Mouse (Mus musculus): Measurements from ENCODE around the gene Vtn. TPM values are rescaled to one million over a fixed set of nuclear protein-coding genes. Genes with fewer than 3 reads are reported as not detected.
A peak's percentile ranks its signal among the peaks of the same experiment; 100 is the strongest.

Vtn gene
- 16.3 and 16.7 TPM in 2 replicates for polyA plus RNA-seq (2016; fragmentation: Nextera tagmentation; extraction: Ambion mirVana)

DNA sequence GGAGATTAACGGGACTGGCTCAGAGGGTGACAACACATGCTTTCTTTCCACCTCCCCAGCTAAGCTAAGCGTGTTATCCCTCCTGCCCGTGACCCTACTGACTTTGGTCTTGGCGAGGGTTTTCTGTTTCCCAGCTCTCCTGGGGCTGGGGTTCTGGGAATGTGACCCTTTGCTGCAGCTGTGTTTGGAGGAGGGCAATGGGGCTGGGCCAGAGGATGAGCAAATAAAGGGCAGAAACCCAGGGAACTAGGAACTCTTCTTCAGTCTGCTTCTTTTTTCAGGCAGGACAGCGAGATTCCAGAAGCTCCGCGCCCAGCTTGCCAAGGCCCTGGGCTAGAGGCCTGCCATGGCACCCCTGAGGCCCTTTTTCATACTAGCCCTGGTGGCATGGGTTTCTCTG is at the start of gene Vtn:
Gene Vtn (plus strand): TSS at position 88 of the 400 bp plus-strand sequence.
- no peak for DNase-seq (ENCODE audit: low spot score)
- Histone ChIP-seq H3K9me3 (no peaks in the 10 kb centered on the region), H3K4me3 (peak within 1 kb of the TSS; percentile 71), H3K4me1 (peaks cover 29% of the 10 kb centered on the region), H3K27me3 (replicated peaks; ENCODE audit: low read depth, poor library complexity, severe bottlenecking) (peaks cover 71% of the 10 kb centered on the region), H3K36me3 (replicated peaks) (no peaks in the 10 kb centered on the region), H3K27ac (replicated peaks) (peak within 1 kb of the TSS; percentile 71)
- WGBS = 56% methylated on average over 7 of the region's 7 CpGs

DNA sequence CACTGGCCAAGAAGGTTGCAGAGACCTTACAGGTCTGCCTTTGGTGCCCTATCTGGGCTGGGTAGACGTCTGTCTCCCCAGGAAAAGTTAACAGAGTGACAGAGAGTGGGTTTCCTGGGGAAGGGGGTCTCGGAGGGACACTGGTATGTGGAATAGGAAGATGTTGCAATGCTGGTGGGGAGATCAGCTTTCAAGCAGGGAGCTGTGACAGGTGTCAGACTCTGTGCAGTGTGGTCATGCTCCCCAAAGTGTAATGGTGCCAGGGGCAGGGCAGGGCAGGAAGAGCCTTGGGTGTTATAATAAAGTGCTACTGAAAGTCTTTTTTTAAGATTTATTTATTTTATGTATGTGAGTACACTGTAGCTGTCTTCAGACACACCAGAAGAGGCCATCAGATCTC is 48.6 kb upstream of the Vtn start:
- DNase-seq (ENCODE audit: low spot score) = no peak
- H3K36me3 ChIP-seq (replicated peaks) = no peaks in the 10 kb centered on the region
- no peak overlapping the region for H3K4me3 ChIP-seq
- no peak overlapping the region for H3K27ac ChIP-seq (replicated peaks)
- H3K9me3 ChIP-seq = no peaks in the 10 kb centered on the region
- 53% methylated on average over 2 of the region's 2 CpGs for WGBS
- H3K27me3 ChIP-seq (replicated peaks; ENCODE audit: low read depth, poor library complexity, severe bottlenecking) = no peaks in the 10 kb centered on the region
- peaks cover under 1% of the 10 kb centered on the region; the same call in 1 of the 2 replicates for H3K4me1 ChIP-seq

DNA sequence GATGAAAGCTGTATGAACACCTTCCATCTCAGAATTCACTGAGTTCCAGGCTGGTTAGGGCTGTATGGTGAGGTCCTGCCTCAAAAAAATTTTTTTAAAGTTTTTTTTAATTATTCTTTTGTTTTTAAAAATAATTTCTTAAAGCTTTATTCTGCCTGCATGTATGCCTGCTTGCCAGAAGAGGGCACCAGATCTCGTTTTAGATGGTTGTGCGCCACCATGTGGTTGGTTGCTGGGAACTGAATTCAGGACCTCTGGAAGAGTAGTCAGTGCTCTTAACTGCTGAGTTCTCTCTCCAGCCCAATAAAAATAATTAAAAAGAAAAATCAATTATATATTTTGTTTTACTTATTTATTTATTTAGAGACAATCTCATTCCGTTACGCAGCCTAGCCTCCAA is 45.2 kb upstream of the Vtn start:
- no peak overlapping the region for H3K4me3 ChIP-seq
- 0 out of 2 replicates have a peak, but pooled peaks cover 6% of the 10 kb centered on the region for H3K27me3 ChIP-seq (replicated peaks; ENCODE audit: low read depth, poor library complexity, severe bottlenecking)
- peak; percentile 65 for DNase-seq (ENCODE audit: low spot score)
- H3K4me1 ChIP-seq = peaks cover 5% of the 10 kb centered on the region; the same call in 1 of the 2 replicates
- no peaks in the 10 kb centered on the region for H3K9me3 ChIP-seq
- no peak overlapping the region for H3K27ac ChIP-seq (replicated peaks)
- no peaks in the 10 kb centered on the region for H3K36me3 ChIP-seq (replicated peaks)
- whole genome bisulfite sequencing = 10% methylated on average over 4 of the region's 4 CpGs

DNA sequence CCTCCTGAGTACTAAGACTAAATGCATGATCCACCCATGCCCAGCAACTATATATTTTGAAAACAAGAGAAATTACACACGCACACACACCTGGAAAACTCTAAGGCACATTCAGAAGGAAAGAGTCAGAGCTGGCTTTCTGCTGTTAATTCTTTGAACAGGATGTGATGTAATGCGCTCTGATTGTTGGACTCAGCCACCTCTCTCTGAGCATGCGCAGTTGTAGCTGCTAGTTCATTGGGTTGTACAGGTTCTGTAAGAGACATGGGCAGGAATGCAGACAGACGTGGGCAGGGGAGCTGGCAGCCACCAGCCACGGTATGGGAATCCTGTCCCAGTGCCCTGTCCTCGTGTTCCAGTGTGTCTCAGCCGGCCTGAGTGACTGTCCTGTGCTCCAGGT is 44.6 kb upstream of the Vtn start:
- no peak for DNase-seq (ENCODE audit: low spot score)
- 0 out of 2 replicates have a peak, but pooled peaks cover 6% of the 10 kb centered on the region for H3K27me3 ChIP-seq (replicated peaks; ENCODE audit: low read depth, poor library complexity, severe bottlenecking)
- no peak overlapping the region for H3K4me3 ChIP-seq
- peaks cover 5% of the 10 kb centered on the region; the same call in 1 of the 2 replicates for H3K4me1 ChIP-seq
- H3K9me3 ChIP-seq = no peaks in the 10 kb centered on the region
- H3K36me3 ChIP-seq (replicated peaks) = no peaks in the 10 kb centered on the region
- H3K27ac ChIP-seq (replicated peaks) = no peak overlapping the region
- 71% methylated on average over 7 of the region's 7 CpGs for WGBS

DNA sequence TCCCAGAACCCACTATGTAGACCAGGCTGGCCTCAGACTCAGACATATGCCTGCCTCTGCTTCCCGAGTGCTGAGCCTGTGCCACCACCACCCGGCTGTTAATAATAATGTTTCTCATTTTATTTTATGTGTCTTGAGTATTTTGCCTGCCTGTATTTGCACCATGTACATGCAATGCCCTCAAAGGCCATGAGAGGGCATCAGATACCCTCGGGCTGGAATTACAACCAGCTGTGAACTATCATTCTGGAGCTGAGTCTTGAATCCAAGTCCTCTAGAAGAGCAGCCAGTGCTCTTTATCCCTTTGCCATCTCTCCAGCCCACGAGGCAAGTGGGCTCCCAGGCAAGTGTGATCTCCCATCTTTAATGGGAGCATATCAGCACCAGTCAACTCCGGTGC is 43.6 kb upstream of the Vtn start:
- no peaks in the 10 kb centered on the region for H3K36me3 ChIP-seq (replicated peaks)
- WGBS = 44% methylated on average over 5 of the region's 5 CpGs
- no peak overlapping the region for H3K4me3 ChIP-seq
- no peaks in the 10 kb centered on the region for H3K9me3 ChIP-seq
- peak; percentile 51 for DNase-seq (ENCODE audit: low spot score)
- H3K4me1 ChIP-seq = peaks cover 5% of the 10 kb centered on the region; the same call in 1 of the 2 replicates
- 0 out of 2 replicates have a peak, but pooled peaks cover 6% of the 10 kb centered on the region for H3K27me3 ChIP-seq (replicated peaks; ENCODE audit: low read depth, poor library complexity, severe bottlenecking)
- no peak overlapping the region for H3K27ac ChIP-seq (replicated peaks)

DNA sequence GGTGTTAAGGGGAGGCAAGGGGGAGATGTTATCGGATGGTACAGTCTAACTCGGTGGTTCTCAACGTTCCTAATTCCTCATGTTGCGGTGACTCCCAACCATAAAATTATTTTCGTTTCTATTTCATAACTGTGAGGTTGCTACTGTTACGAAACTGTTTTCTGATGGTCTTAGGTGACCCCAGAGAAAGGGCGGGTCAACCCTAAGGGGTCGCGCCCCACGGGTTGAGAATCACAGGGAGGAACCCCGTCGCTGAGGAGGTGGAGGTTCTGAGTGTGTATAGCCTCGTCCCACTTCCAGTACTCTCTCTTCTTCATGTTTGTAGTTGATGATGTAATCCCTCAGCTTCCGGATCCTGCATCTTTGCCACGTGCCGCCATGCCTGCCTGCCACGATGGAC is 40.2 kb upstream of the Vtn start:
- Histone ChIP-seq H3K4me3 (no peak overlapping the region), H3K36me3 (replicated peaks) (no peaks in the 10 kb centered on the region), H3K4me1 (peaks cover 13% of the 10 kb centered on the region; the same call in 1 of the 2 replicates), H3K27ac (replicated peaks) (no peak overlapping the region), H3K9me3 (peaks cover 5% of the 10 kb centered on the region; the same call in 1 of the 2 replicates), H3K27me3 (replicated peaks; ENCODE audit: low read depth, poor library complexity, severe bottlenecking) (0 out of 2 replicates have a peak, but pooled peaks cover 6% of the 10 kb centered on the region)
- 86% methylated on average over 17 of the region's 17 CpGs for WGBS
- no peak for DNase-seq (ENCODE audit: low spot score)

DNA sequence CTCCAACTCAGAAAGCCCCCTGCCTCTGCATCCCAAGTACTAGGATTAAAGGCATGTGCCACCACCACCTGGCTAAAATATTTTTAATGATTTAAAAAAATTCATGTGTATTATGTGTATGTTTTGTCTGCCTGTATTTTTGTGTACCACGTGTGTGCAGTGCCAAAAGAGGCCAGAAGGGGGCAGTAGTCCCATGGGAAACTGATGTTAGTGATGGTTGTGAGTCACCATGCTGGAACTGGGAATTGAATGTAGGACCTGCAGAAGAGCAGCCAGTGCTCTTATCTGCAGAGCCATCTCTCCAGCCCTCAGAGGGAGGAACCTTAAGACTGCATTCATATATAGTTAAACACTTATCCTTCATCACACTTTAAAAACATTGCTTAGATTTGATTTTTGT is 37.0 kb upstream of the Vtn start:
- 61% methylated on average over 1 of the region's 1 CpGs for WGBS
- no peak for DNase-seq (ENCODE audit: low spot score)
- Histone ChIP-seq H3K36me3 (replicated peaks) (no peaks in the 10 kb centered on the region), H3K4me3 (no peak overlapping the region), H3K9me3 (peaks cover 5% of the 10 kb centered on the region; the same call in 1 of the 2 replicates), H3K4me1 (peaks cover 28% of the 10 kb centered on the region), H3K27ac (replicated peaks) (no peak overlapping the region), H3K27me3 (replicated peaks; ENCODE audit: low read depth, poor library complexity, severe bottlenecking) (no peaks in the 10 kb centered on the region)

DNA sequence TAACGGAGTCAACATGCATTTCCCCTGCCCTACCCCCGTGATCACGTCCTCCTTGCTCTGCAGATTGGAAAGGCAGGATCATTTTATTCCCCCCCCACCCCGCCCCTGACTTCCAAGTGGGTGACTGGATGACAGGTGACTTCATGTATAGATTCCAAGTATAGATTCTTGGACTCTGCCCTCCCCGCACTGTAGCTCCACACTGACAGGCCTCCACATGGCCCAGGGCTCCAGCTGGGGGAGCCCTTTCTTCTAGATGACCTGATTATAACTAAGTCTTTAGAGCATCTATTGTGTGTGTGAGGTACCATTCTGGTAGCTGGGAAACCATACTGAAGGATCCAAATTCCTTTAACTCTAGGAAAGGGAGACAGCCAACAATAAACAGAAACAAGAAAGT is 36.2 kb upstream of the Vtn start:
- WGBS = 85% methylated on average over 5 of the region's 5 CpGs

DNA sequence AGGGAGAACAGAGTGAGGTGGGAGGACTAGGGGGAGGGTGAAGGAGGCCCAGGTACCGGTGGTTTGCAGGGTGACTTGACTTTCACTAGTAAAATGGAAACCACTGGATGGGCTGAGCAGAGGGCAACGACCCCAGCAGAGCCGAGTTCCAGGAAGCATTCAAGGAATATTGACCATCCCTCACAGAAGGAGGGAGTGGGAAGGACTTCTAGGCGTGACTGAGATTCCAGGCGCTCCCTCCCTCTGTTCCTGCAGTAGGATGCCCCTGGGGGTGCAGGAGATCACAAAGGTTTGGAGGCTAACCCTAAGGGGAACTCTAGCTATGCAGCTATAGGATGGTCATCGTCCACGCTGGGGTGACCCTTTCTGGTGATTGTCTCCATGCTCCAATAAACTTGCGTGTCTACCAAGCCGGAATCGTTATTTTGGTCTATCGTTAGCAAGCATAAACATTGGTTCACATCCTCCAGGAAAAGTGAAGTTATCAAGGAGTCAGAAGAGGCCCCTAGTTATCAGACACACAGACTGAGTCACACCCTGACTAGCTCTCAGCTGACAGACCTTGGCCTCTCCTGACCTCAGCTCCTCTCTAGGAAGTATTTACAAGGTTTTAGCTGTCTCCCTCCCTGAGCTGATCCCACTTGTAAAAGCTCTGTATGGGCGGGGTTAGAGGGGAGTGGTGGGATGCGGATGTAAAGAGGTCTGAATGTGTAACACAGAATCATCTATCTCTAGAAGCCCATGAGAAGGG is 35.4 kb upstream of the Vtn start:
- no peak overlapping the region for H3K4me3 ChIP-seq
- no peaks in the 10 kb centered on the region for H3K36me3 ChIP-seq (replicated peaks)
- no peak overlapping the region for H3K27ac ChIP-seq (replicated peaks)
- 66% methylated on average over 13 of the region's 13 CpGs for WGBS
- H3K9me3 ChIP-seq = peaks cover 5% of the 10 kb centered on the region; the same call in 1 of the 2 replicates
- H3K27me3 ChIP-seq (replicated peaks; ENCODE audit: low read depth, poor library complexity, severe bottlenecking) = no peaks in the 10 kb centered on the region
- peaks cover 29% of the 10 kb centered on the region for H3K4me1 ChIP-seq
- no peak for DNase-seq (ENCODE audit: low spot score)

More for the DNA sequence above, 36.2 kb upstream of the Vtn start:
- Histone ChIP-seq H3K4me1 (peaks cover 29% of the 10 kb centered on the region), H3K36me3 (replicated peaks) (no peaks in the 10 kb centered on the region), H3K27me3 (replicated peaks; ENCODE audit: low read depth, poor library complexity, severe bottlenecking) (no peaks in the 10 kb centered on the region), H3K4me3 (no peak overlapping the region), H3K9me3 (peaks cover 5% of the 10 kb centered on the region; the same call in 1 of the 2 replicates), H3K27ac (replicated peaks) (no peak overlapping the region)
- no peak for DNase-seq (ENCODE audit: low spot score)

DNA sequence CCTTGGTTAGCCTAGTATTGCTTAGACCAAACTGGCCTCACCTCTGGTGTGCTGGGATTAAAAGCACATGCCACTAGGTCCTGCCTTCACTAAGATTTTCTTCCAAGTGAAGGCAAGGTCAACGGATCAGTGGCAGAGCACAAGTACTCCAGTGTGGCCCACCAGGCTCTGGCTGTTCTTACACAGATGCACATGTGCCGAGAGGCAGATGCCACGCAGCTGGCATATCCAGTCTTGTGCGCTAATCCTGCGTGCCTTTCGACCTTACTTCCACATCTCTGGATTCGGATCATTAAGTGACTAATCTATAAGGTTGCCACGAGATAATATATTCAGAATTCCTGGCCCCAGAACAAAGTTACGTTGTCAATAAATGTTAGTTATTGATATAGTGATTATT is 33.8 kb upstream of the Vtn start:
- Histone ChIP-seq H3K36me3 (replicated peaks) (no peaks in the 10 kb centered on the region), H3K4me1 (peaks cover 29% of the 10 kb centered on the region), H3K9me3 (peaks cover 5% of the 10 kb centered on the region; the same call in 1 of the 2 replicates), H3K4me3 (peak overlapping the region; percentile 74), H3K27me3 (replicated peaks; ENCODE audit: low read depth, poor library complexity, severe bottlenecking) (no peaks in the 10 kb centered on the region), H3K27ac (replicated peaks) (peak overlapping the region; percentile 94)
- peak; percentile 28 for DNase-seq (ENCODE audit: low spot score)
- 47% methylated on average over 9 of the region's 9 CpGs for WGBS

DNA sequence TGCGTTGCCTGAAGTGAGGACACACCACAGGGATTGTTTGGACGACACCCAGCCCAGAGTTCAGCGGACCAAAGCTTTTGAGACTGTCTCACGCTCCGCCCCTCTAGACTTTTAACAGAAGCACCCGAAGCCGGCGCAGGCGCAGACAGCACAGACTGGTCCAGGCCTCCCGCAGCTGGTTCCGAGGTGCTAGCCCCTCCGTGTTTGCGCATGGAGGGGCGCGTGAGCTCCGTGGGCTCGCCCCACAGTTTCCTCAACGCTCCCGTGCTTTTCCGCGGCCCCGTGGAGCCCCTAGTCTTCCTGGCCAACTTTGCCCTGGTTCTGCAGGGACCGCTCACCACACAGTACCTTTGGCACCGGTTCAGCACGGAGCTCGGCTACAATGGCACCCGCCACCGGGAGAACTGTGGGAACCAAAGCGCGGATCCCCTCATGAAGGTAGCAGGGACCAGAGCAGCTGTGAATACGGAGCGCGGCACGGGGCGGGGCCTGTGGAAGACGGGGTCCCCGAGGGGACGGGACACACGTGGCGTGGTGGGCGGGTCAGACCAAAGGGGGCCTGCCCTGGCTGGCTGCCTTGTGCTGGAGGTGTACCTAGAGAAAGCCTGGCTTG is 33.2 kb upstream of the Vtn start, which contains the start of gene Slc46a1:
Gene Slc46a1 (plus strand): TSS at position 130 of the 613 bp plus-strand sequence.
- Histone ChIP-seq H3K27me3 (replicated peaks; ENCODE audit: low read depth, poor library complexity, severe bottlenecking) (no peaks in the 10 kb centered on the region), H3K4me3 (peak within 1 kb of the TSS; percentile 74), H3K9me3 (peaks cover 5% of the 10 kb centered on the region; the same call in 1 of the 2 replicates), H3K36me3 (replicated peaks) (no peaks in the 10 kb centered on the region), H3K4me1 (peaks cover 29% of the 10 kb centered on the region), H3K27ac (replicated peaks) (peak within 1 kb of the TSS; percentile 94)
- DNase-seq (ENCODE audit: low spot score) = peak; percentile 94
- under 1% methylated on average over 41 of the region's 41 CpGs for WGBS

DNA sequence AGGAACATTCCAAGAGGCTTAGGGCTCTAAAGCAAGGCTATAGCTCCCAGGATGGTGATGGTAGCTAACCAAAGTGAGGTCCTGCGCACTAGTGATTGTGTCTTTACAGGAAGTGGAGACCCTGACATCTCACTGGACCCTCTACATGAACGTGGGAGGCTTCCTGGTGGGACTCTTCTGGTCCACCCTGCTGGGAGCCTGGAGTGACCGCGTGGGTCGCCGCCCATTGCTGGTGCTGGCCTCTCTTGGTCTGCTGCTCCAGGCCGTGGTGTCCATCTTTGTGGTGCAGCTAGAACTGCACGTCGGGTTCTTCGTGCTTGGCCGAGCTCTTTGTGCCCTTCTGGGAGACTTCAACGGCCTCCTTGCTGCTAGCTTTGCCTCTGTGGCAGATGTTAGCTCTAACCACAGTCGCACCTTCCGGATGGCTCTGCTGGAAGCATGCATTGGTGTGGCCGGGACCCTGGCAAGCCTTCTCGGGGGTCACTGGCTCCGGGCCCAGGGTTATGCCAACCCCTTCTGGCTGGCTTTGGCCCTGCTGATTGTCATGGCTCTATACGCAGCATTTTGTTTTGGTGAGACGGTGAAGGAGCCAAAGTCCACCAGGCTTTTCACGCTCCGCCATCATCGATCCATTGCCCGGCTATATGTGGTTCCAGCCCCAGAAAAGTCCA is 32.5 kb upstream of the Vtn start:
- Histone ChIP-seq H3K9me3 (peaks cover 5% of the 10 kb centered on the region; the same call in 1 of the 2 replicates), H3K4me3 (peak overlapping the region; percentile 74), H3K36me3 (replicated peaks) (peaks cover 6% of the 10 kb centered on the region), H3K4me1 (peaks cover 29% of the 10 kb centered on the region), H3K27me3 (replicated peaks; ENCODE audit: low read depth, poor library complexity, severe bottlenecking) (no peaks in the 10 kb centered on the region), H3K27ac (replicated peaks) (peak overlapping the region; percentile 94)
- 65% methylated on average over 23 of the region's 23 CpGs for WGBS
- no peak for DNase-seq (ENCODE audit: low spot score)

All from embryonic facial prominence, embryonic 10.5 days (tissue).